Mouse (Mus musculus) cortical plate, adult 2 months (tissue): ENCODE results near the gene Trmt1l.

Source experiments
- CTCF ChIP-seq: fragments of 200-500 bp; IDR thresholded peaks from 2 replicates; pipeline ENCODE4 v1.5.1; 2011; ENCODE audit warnings: mild to moderate bottlenecking, control low read depth, low read length; ENCODE audit not compliant: insufficient read depth; ENCODE audit errors: extremely low read depth
- POLR2A ChIP-seq: fragments of 200-500 bp; IDR thresholded peaks from 2 replicates; pipeline ENCODE4 v1.6.1; 2011; ENCODE audit warnings: mild to moderate bottlenecking, low read length, control low read depth; ENCODE audit not compliant: insufficient read depth; ENCODE audit errors: extremely low read depth

GRCm38 (mm10) chr1:151429316-151429715, 974 bp downstream of the Trmt1l start:
- no peak for TF ChIP-seq CTCF
- no peak for TF ChIP-seq POLR2A
